Mouse (Mus musculus): ENCODE results near the gene Grm8.
A peak's percentile ranks its signal among the peaks of the same experiment; 100 is the strongest.

The Grm8 gene

GRCm38 (mm10) chr6:28032006-28032405, 103.0 kb downstream of the Grm8 start:
- no peak for DNase-seq

- no peak for DNase-seq
Observed at GRCm38 (mm10) chr6:28017653-28018052, 117.3 kb downstream of the Grm8 start.

GRCm38 (mm10) chr6:28007001-28007400, 128.0 kb downstream of the Grm8 start:
- DNase-seq, result no peak

- no peak for DNase-seq
Observed at GRCm38 (mm10) chr6:27997250-27997649, 137.7 kb downstream of the Grm8 start.

GRCm38 (mm10) chr6:27991241-27991640, 143.7 kb downstream of the Grm8 start:
- no peak for DNase-seq

GRCm38 (mm10) chr6:27982598-27982997, 152.4 kb downstream of the Grm8 start:
- no peak for DNase-seq

GRCm38 (mm10) chr6:27982021-27982420, 153.0 kb downstream of the Grm8 start:
- peak; percentile 51 to 63 for DNase-seq

- DNase-seq, result no peak
Observed at GRCm38 (mm10) chr6:27977361-27977760, 157.6 kb downstream of the Grm8 start.

GRCm38 (mm10) chr6:27968859-27969258, 166.1 kb downstream of the Grm8 start:
- DNase-seq, result no peak

- DNase-seq, result no peak
Observed at GRCm38 (mm10) chr6:27967037-27967436, 167.9 kb downstream of the Grm8 start.

GRCm38 (mm10) chr6:27965237-27965636, 169.7 kb downstream of the Grm8 start:
- no peak for DNase-seq

- DNase-seq, result no peak
Observed at GRCm38 (mm10) chr6:27963887-27964286, 171.1 kb downstream of the Grm8 start.

- DNase-seq, result no peak
Observed at GRCm38 (mm10) chr6:27956278-27956857, 178.6 kb downstream of the Grm8 start.

GRCm38 (mm10) chr6:27951433-27951832, 183.5 kb downstream of the Grm8 start:
- DNase-seq, result no peak

- no peak for DNase-seq
Observed at GRCm38 (mm10) chr6:27928058-27928457, 206.9 kb downstream of the Grm8 start.

- peak; percentile 48 to 58 for DNase-seq
Observed at GRCm38 (mm10) chr6:27913281-27913680, 221.7 kb downstream of the Grm8 start.

GRCm38 (mm10) chr6:27904358-27904757, 230.6 kb downstream of the Grm8 start:
- no peak for DNase-seq

GRCm38 (mm10) chr6:27902224-27902623, 232.8 kb downstream of the Grm8 start:
- no peak for DNase-seq

GRCm38 (mm10) chr6:27901396-27901795, 233.6 kb downstream of the Grm8 start:
- no peak for DNase-seq

- DNase-seq, result no peak
Observed at GRCm38 (mm10) chr6:27895153-27895552, 239.8 kb downstream of the Grm8 start.

GRCm38 (mm10) chr6:27892886-27893285, 242.1 kb downstream of the Grm8 start:
- DNase-seq, result no peak

GRCm38 (mm10) chr6:27888391-27888790, 246.6 kb downstream of the Grm8 start:
- no peak for DNase-seq

- no peak for DNase-seq
Observed at GRCm38 (mm10) chr6:27887922-27888321, 247.1 kb downstream of the Grm8 start.

- no peak for DNase-seq
Observed at GRCm38 (mm10) chr6:27885786-27886185, 249.2 kb downstream of the Grm8 start.

GRCm38 (mm10) chr6:27849644-27850043, 285.3 kb downstream of the Grm8 start:
- DNase-seq, result no peak

Measured in kidney, postnatal 4 days (tissue).